Mouse (Mus musculus) neutrophil, adult 5-6 weeks (primary cell): ENCODE results near the gene Lpar6. TPM values are rescaled to one million over a fixed set of nuclear protein-coding genes. Genes with fewer than 3 reads are reported as not detected.

Source experiments
- ATAC-seq: fragments of 151-379, 151-347 bp; 2 replicates; pipeline ENCODE4 v1.8.0; 2017; ENCODE audit warnings: mild to moderate bottlenecking, moderate TSS enrichment; ENCODE audit not compliant: insufficient number of reproducible peaks, poor library complexity, low FRiP score, severe bottlenecking; ENCODE audit errors: extremely low read depth
- total RNA-seq: library from RNA; stranded (forward); fragments of 200-1000 nt; gene quantifications from 2 replicates; pipeline ENCODE4 v1.2.3, GENCODE M21; 2017

Gene Lpar6
- total RNA-seq, result 7.8 and 10.4 TPM in 2 replicates

- peak; percentile 42 for ATAC-seq
Observed at GRCm38 (mm10) chr14:73237848-73238321, at the start of gene Lpar6. Gene Lpar6, plus strand, starts transcription at chr14:73237895.

- ATAC-seq, result no peak
Observed at GRCm38 (mm10) chr14:73199058-73199457, 38.6 kb upstream of the Lpar6 start.

- no peak for ATAC-seq
Observed at GRCm38 (mm10) chr14:73201447-73201846, 36.2 kb upstream of the Lpar6 start.

GRCm38 (mm10) chr14:73204016-73204415 lies 33.7 kb upstream of the Lpar6 start:
- no peak for ATAC-seq

GRCm38 (mm10) chr14:73209262-73209661 lies 28.4 kb upstream of the Lpar6 start:
- ATAC-seq, result no peak

GRCm38 (mm10) chr14:73210196-73210595 lies 27.5 kb upstream of the Lpar6 start:
- no peak for ATAC-seq

GRCm38 (mm10) chr14:73211477-73211876 lies 26.2 kb upstream of the Lpar6 start:
- ATAC-seq, result no peak

- ATAC-seq, result no peak
Observed at GRCm38 (mm10) chr14:73217062-73217461, 20.6 kb upstream of the Lpar6 start.

GRCm38 (mm10) chr14:73222316-73222970 lies 15.3 kb upstream of the Lpar6 start:
- peak; percentile 84 for ATAC-seq

GRCm38 (mm10) chr14:73226346-73226745 lies 11.3 kb upstream of the Lpar6 start:
- ATAC-seq, result no peak

- ATAC-seq, result no peak
Observed at GRCm38 (mm10) chr14:73226849-73227248, 10.8 kb upstream of the Lpar6 start.

GRCm38 (mm10) chr14:73231286-73231982 lies 6.3 kb upstream of the Lpar6 start:
- no peak for ATAC-seq

- no peak for ATAC-seq
Observed at GRCm38 (mm10) chr14:73234468-73235031, 3.1 kb upstream of the Lpar6 start.

- ATAC-seq, result peak; percentile 55; the same call in 1 of the 2 replicates
Observed at GRCm38 (mm10) chr14:73238498-73239250, 979 bp downstream of the Lpar6 start.

- no peak; the same call in 1 of the 2 replicates for ATAC-seq
Observed at GRCm38 (mm10) chr14:73239291-73239690, 1.6 kb downstream of the Lpar6 start.

GRCm38 (mm10) chr14:73239857-73240256 lies 2.2 kb downstream of the Lpar6 start:
- ATAC-seq, result no peak

- ATAC-seq, result no peak
Observed at GRCm38 (mm10) chr14:73244061-73244597, 6.4 kb downstream of the Lpar6 start.

GRCm38 (mm10) chr14:73250056-73250455 lies 12.4 kb downstream of the Lpar6 start:
- no peak for ATAC-seq

- ATAC-seq, result no peak
Observed at GRCm38 (mm10) chr14:73252276-73252675, 14.6 kb downstream of the Lpar6 start.
